Mouse (Mus musculus) neural tube, embryonic 12.5 days (tissue): ENCODE data around the gene Nfam1. TPM values are rescaled to one million over a fixed set of nuclear protein-coding genes. Genes with fewer than 3 reads are reported as not detected.
"Not testable (repeated sequence)": the region's sequence is repeated elsewhere in the genome, so short reads cannot be mapped to it uniquely, and the experiment has no call there.

Source experiments
- ATAC-seq: fragments of 200-750 bp; cut with Nextera tagmentation; 2 replicates; pipeline ENCODE4 v1.8.0; 2017; ENCODE audit warnings: low read depth, mild to moderate bottlenecking, moderate TSS enrichment, moderate library complexity; ENCODE audit not compliant: low FRiP score
- H3K27ac ChIP-seq: fragments of 300-500 bp; sonication (generic); 2 replicates; pipeline ENCODE4 v1.5.1; 2016
- H3K27me3 ChIP-seq: fragments of 300-500 bp; sonication (generic); replicated peaks from 2 replicates; pipeline ENCODE4 v1.6.1; 2016; ENCODE audit warnings: mild to moderate bottlenecking
- H3K36me3 ChIP-seq: fragments of 300-500 bp; sonication (generic); 2 replicates; pipeline ENCODE4 v1.6.1; 2016; ENCODE audit warnings: mild to moderate bottlenecking
- H3K4me1 ChIP-seq: fragments of 300-500 bp; sonication (generic); 2 replicates; pipeline ENCODE4 v1.6.1; 2016
- H3K4me2 ChIP-seq: fragments of 300-500 bp; sonication (generic); replicated peaks from 2 replicates; pipeline ENCODE4 v1.6.1; 2016; ENCODE audit warnings: mild to moderate bottlenecking
- H3K4me3 ChIP-seq: fragments of 300-500 bp; sonication (generic); 2 replicates; pipeline ENCODE4 v1.5.1; 2016
- H3K9ac ChIP-seq: fragments of 300-500 bp; sonication (generic); 2 replicates; pipeline ENCODE4 v1.6.1; 2016; ENCODE audit warnings: mild to moderate bottlenecking
- H3K9me3 ChIP-seq: fragments of 300-500 bp; sonication (generic); 2 replicates; pipeline ENCODE4 v1.6.1; 2016; ENCODE audit warnings: mild to moderate bottlenecking
- WGBS: fragments of 180-500 bp; shearing (Covaris S2); methylation state at CpG from one replicate; pipeline ENCODE4 v1.1.7; 2016; 5-methylcytosine and 5-hydroxymethylcytosine counted together
- polyA plus RNA-seq: library from polyadenylated mRNA; unstranded; fragments of >200 nt; fragmentation: Nextera tagmentation; extraction: Ambion mirVana; gene quantifications from 2 replicates; pipeline ENCODE4 v1.2.1, GENCODE M21; 2016

Gene Nfam1
- 2.4 and 2.9 TPM in 2 replicates for polyA plus RNA-seq

- H3K27ac ChIP-seq = no peak within 1 kb of the TSS
- H3K4me3 ChIP-seq = no peak within 1 kb of the TSS
- H3K4me2 ChIP-seq = no peak within 1 kb of the TSS
- H3K4me1 ChIP-seq = peaks cover 52% of the 10 kb centered on the region
- ATAC-seq = no peak
- H3K27me3 ChIP-seq = peaks cover 35% of the 10 kb centered on the region; the same call in 1 of the 2 replicates
- no peaks in the 10 kb centered on the region for H3K36me3 ChIP-seq
- WGBS = 45% methylated on average over 17 of the region's 17 CpGs
- no peak within 1 kb of the TSS for H3K9ac ChIP-seq
- H3K9me3 ChIP-seq = no peaks in the 10 kb centered on the region
These were observed at the start of gene Nfam1 for GRCm38 (mm10) chr15:83032981-83033541. Gene Nfam1 (minus strand): TSS chr15:83033306.

- no peaks in the 10 kb centered on the region for H3K27me3 ChIP-seq
- WGBS = 72% methylated on average over 27 of the region's 27 CpGs
- H3K27ac ChIP-seq = no peak overlapping the region
- H3K36me3 ChIP-seq = no peaks in the 10 kb centered on the region
- H3K4me1 ChIP-seq = no peaks in the 10 kb centered on the region
- H3K9me3 ChIP-seq = no peaks in the 10 kb centered on the region
- H3K4me3 ChIP-seq = no peak overlapping the region
- no peak for ATAC-seq
- no peak overlapping the region for H3K4me2 ChIP-seq
- no peak overlapping the region for H3K9ac ChIP-seq
These were observed 42.8 kb upstream of the Nfam1 start for GRCm38 (mm10) chr15:83075607-83076525.

- 87% methylated on average over 4 of the region's 4 CpGs for WGBS
- Histone ChIP-seq H3K4me3 (no peak overlapping the region), H3K9ac (no peak overlapping the region), H3K27ac (no peak overlapping the region), H3K27me3 (no peaks in the 10 kb centered on the region), H3K4me2 (no peak overlapping the region), H3K4me1 (no peaks in the 10 kb centered on the region), H3K9me3 (no peaks in the 10 kb centered on the region), H3K36me3 (no peaks in the 10 kb centered on the region)
- ATAC-seq = no peak
These were observed 41.1 kb upstream of the Nfam1 start for GRCm38 (mm10) chr15:83074179-83074578.

- Histone ChIP-seq H3K9me3 (no peaks in the 10 kb centered on the region), H3K4me3 (no peak overlapping the region), H3K27ac (no peak overlapping the region), H3K27me3 (no peaks in the 10 kb centered on the region), H3K36me3 (no peaks in the 10 kb centered on the region), H3K4me1 (no peaks in the 10 kb centered on the region), H3K9ac (no peak overlapping the region), H3K4me2 (no peak overlapping the region)
- 86% methylated on average over 5 of the region's 5 CpGs for WGBS
- ATAC-seq = no peak
These were observed 38.6 kb upstream of the Nfam1 start for GRCm38 (mm10) chr15:83071752-83072151.

- no peaks in the 10 kb centered on the region for H3K9me3 ChIP-seq
- H3K9ac ChIP-seq = no peak overlapping the region
- no peaks in the 10 kb centered on the region for H3K4me1 ChIP-seq
- H3K27ac ChIP-seq = no peak overlapping the region
- no peak overlapping the region for H3K4me3 ChIP-seq
- ATAC-seq = no peak
- no peaks in the 10 kb centered on the region for H3K27me3 ChIP-seq
- no peak overlapping the region for H3K4me2 ChIP-seq
- H3K36me3 ChIP-seq = no peaks in the 10 kb centered on the region
- 80% methylated on average over 3 of the region's 3 CpGs for WGBS
These were observed 37.8 kb upstream of the Nfam1 start for GRCm38 (mm10) chr15:83070942-83071341.

- Histone ChIP-seq H3K9ac (no peak overlapping the region), H3K4me3 (no peak overlapping the region), H3K36me3 (no peaks in the 10 kb centered on the region), H3K4me2 (no peak overlapping the region), H3K4me1 (no peaks in the 10 kb centered on the region), H3K27me3 (no peaks in the 10 kb centered on the region), H3K27ac (no peak overlapping the region), H3K9me3 (no peaks in the 10 kb centered on the region)
- 94% methylated on average over 5 of the region's 5 CpGs for WGBS
- ATAC-seq = no peak
These were observed 35.2 kb upstream of the Nfam1 start for GRCm38 (mm10) chr15:83068270-83068669.

- no peaks in the 10 kb centered on the region for H3K36me3 ChIP-seq
- H3K9ac ChIP-seq = no peak overlapping the region
- no peaks in the 10 kb centered on the region for H3K27me3 ChIP-seq
- WGBS = 86% methylated on average over 4 of the region's 4 CpGs
- no peak overlapping the region for H3K4me3 ChIP-seq
- H3K27ac ChIP-seq = no peak overlapping the region
- no peak overlapping the region for H3K4me2 ChIP-seq
- ATAC-seq = no peak
- no peaks in the 10 kb centered on the region for H3K9me3 ChIP-seq
- peaks cover 8% of the 10 kb centered on the region; the same call in 1 of the 2 replicates for H3K4me1 ChIP-seq
These were observed 32.4 kb upstream of the Nfam1 start for GRCm38 (mm10) chr15:83065543-83065942.

GRCm38 (mm10) chr15:83062582-83062981 is 29.5 kb upstream of the Nfam1 start:
- not testable (repeated sequence) for H3K4me2 ChIP-seq, H3K9me3 ChIP-seq, H3K4me3 ChIP-seq, H3K27ac ChIP-seq, H3K36me3 ChIP-seq, H3K9ac ChIP-seq, H3K27me3 ChIP-seq, ATAC-seq
- peaks cover 14% of the 10 kb centered on the region for H3K4me1 ChIP-seq
- 89% methylated on average over 2 of the region's 2 CpGs for WGBS

GRCm38 (mm10) chr15:83061689-83062088 is 28.6 kb upstream of the Nfam1 start:
- Histone ChIP-seq H3K27ac (no peak overlapping the region), H3K4me1 (peaks cover 20% of the 10 kb centered on the region), H3K4me3 (no peak overlapping the region), H3K9me3 (no peaks in the 10 kb centered on the region), H3K4me2 (no peak overlapping the region), H3K9ac (no peak overlapping the region), H3K36me3 (no peaks in the 10 kb centered on the region), H3K27me3 (no peaks in the 10 kb centered on the region)
- 8% methylated on average over 5 of the region's 5 CpGs for WGBS
- no peak for ATAC-seq

GRCm38 (mm10) chr15:83059233-83059660 is 26.1 kb upstream of the Nfam1 start:
- H3K36me3 ChIP-seq = no peaks in the 10 kb centered on the region
- no peak overlapping the region for H3K4me2 ChIP-seq
- peaks cover 32% of the 10 kb centered on the region for H3K4me1 ChIP-seq
- H3K27me3 ChIP-seq = no peaks in the 10 kb centered on the region
- H3K4me3 ChIP-seq = no peak overlapping the region
- WGBS = 55% methylated on average over 5 of the region's 5 CpGs
- H3K9ac ChIP-seq = no peak overlapping the region
- no peaks in the 10 kb centered on the region for H3K9me3 ChIP-seq
- H3K27ac ChIP-seq = no peak overlapping the region
- no peak for ATAC-seq

GRCm38 (mm10) chr15:83057533-83057932 is 24.4 kb upstream of the Nfam1 start:
- no peak for ATAC-seq
- Histone ChIP-seq H3K4me3 (no peak overlapping the region), H3K4me2 (no peak overlapping the region), H3K36me3 (no peaks in the 10 kb centered on the region), H3K9ac (no peak overlapping the region), H3K4me1 (peaks cover 37% of the 10 kb centered on the region), H3K27ac (no peak overlapping the region; the same call in 1 of the 2 replicates), H3K9me3 (no peaks in the 10 kb centered on the region), H3K27me3 (no peaks in the 10 kb centered on the region)
- 72% methylated on average over 8 of the region's 8 CpGs for WGBS

- H3K4me1 ChIP-seq = peaks cover 34% of the 10 kb centered on the region
- peak overlapping the region; percentile 42; the same call in 1 of the 2 replicates for H3K9ac ChIP-seq
- ATAC-seq = peak; percentile 79
- under 1% methylated on average over 29 of the region's 29 CpGs for WGBS
- no peaks in the 10 kb centered on the region for H3K27me3 ChIP-seq
- H3K27ac ChIP-seq = peak overlapping the region; percentile 86
- peak overlapping the region; percentile 22 for H3K4me3 ChIP-seq
- no peaks in the 10 kb centered on the region for H3K36me3 ChIP-seq
- peak overlapping the region; percentile 66 for H3K4me2 ChIP-seq
- H3K9me3 ChIP-seq = no peaks in the 10 kb centered on the region
These were observed 23.4 kb upstream of the Nfam1 start for GRCm38 (mm10) chr15:83056378-83057083.
